Mouse (Mus musculus): ENCODE measurements around the gene Men1. TPM values are rescaled to one million over a fixed set of nuclear protein-coding genes. Genes with fewer than 3 reads are reported as not detected.

Gene Men1
- polyA plus RNA-seq, 1 experiment: 38.5 TPM

GRCm38 (mm10) chr19:6385419-6385818, 50.6 kb downstream of the Men1 start:
- 80% methylated on average over 5 of the region's 5 CpGs for WGBS
- Histone ChIP-seq H3K27ac (ENCODE audit: insufficient read depth, low read depth, low read length) (no peak overlapping the region), H3K36me3 (ENCODE audit: control insufficient read depth, insufficient read depth, low read length) (no peaks in the 10 kb centered on the region), H3K27me3 (ENCODE audit: control insufficient read depth, insufficient read depth, low read length) (no peaks in the 10 kb centered on the region), H3K4me3 (ENCODE audit: low read depth, low read length) (no peak overlapping the region), H3K4me1 (ENCODE audit: control insufficient read depth, insufficient read depth, insufficient read length, low read length) (peaks cover 9% of the 10 kb centered on the region)
- TF ChIP-seq CTCF (IDR thresholded peaks at IDR 0.05; ENCODE audit: extremely low read depth, insufficient read length, insufficient replicate concordance, low read depth, low read length) (no peak), POLR2A (IDR thresholded peaks at IDR 0.05; ENCODE audit: low read depth, low read length) (no peak)

GRCm38 (mm10) chr19:6385821-6386220, 51.0 kb downstream of the Men1 start:
- H3K36me3 ChIP-seq (ENCODE audit: control insufficient read depth, insufficient read depth, low read length): no peaks in the 10 kb centered on the region
- no peaks in the 10 kb centered on the region for H3K27me3 ChIP-seq (ENCODE audit: control insufficient read depth, insufficient read depth, low read length)
- TF ChIP-seq POLR2A (IDR thresholded peaks at IDR 0.05; ENCODE audit: low read depth, low read length): no peak
- TF ChIP-seq CTCF (IDR thresholded peaks at IDR 0.05; ENCODE audit: extremely low read depth, insufficient read length, insufficient replicate concordance, low read depth, low read length): no peak
- 82% methylated on average over 7 of the region's 7 CpGs for WGBS
- no peak overlapping the region for H3K4me3 ChIP-seq (ENCODE audit: low read depth, low read length)
- H3K4me1 ChIP-seq (ENCODE audit: control insufficient read depth, insufficient read depth, insufficient read length, low read length): peaks cover 9% of the 10 kb centered on the region
- H3K27ac ChIP-seq (ENCODE audit: insufficient read depth, low read depth, low read length): no peak overlapping the region

GRCm38 (mm10) chr19:6386234-6386633, 51.5 kb downstream of the Men1 start:
- Histone ChIP-seq H3K27ac (ENCODE audit: insufficient read depth, low read depth, low read length) (no peak overlapping the region), H3K36me3 (ENCODE audit: control insufficient read depth, insufficient read depth, low read length) (no peaks in the 10 kb centered on the region), H3K27me3 (ENCODE audit: control insufficient read depth, insufficient read depth, low read length) (no peaks in the 10 kb centered on the region), H3K4me1 (ENCODE audit: control insufficient read depth, insufficient read depth, insufficient read length, low read length) (peaks cover 9% of the 10 kb centered on the region), H3K4me3 (ENCODE audit: low read depth, low read length) (no peak overlapping the region)
- TF ChIP-seq POLR2A (IDR thresholded peaks at IDR 0.05; ENCODE audit: low read depth, low read length) (no peak), CTCF (IDR thresholded peaks at IDR 0.05; ENCODE audit: extremely low read depth, insufficient read length, insufficient replicate concordance, low read depth, low read length) (no peak)
- 85% methylated on average over 9 of the region's 9 CpGs for WGBS

- Histone ChIP-seq H3K4me3 (ENCODE audit: low read depth, low read length) (no peak overlapping the region), H3K27ac (ENCODE audit: insufficient read depth, low read depth, low read length) (no peak overlapping the region), H3K4me1 (ENCODE audit: control insufficient read depth, insufficient read depth, insufficient read length, low read length) (peaks cover 9% of the 10 kb centered on the region), H3K27me3 (ENCODE audit: control insufficient read depth, insufficient read depth, low read length) (no peaks in the 10 kb centered on the region), H3K36me3 (ENCODE audit: control insufficient read depth, insufficient read depth, low read length) (no peaks in the 10 kb centered on the region)
- TF ChIP-seq CTCF (IDR thresholded peaks at IDR 0.05; ENCODE audit: extremely low read depth, insufficient read length, insufficient replicate concordance, low read depth, low read length): no peak
- TF ChIP-seq POLR2A (IDR thresholded peaks at IDR 0.05; ENCODE audit: low read depth, low read length): no peak
- WGBS: 80% methylated on average over 13 of the region's 13 CpGs
Observed at GRCm38 (mm10) chr19:6388006-6388405, 53.2 kb downstream of the Men1 start.

- Histone ChIP-seq H3K27ac (ENCODE audit: insufficient read depth, low read depth, low read length) (no peak overlapping the region), H3K4me3 (ENCODE audit: low read depth, low read length) (peak overlapping the region; percentile 52), H3K36me3 (ENCODE audit: control insufficient read depth, insufficient read depth, low read length) (no peaks in the 10 kb centered on the region), H3K27me3 (ENCODE audit: control insufficient read depth, insufficient read depth, low read length) (no peaks in the 10 kb centered on the region), H3K4me1 (ENCODE audit: control insufficient read depth, insufficient read depth, insufficient read length, low read length) (peaks cover 9% of the 10 kb centered on the region)
- 19% methylated on average over 16 of the region's 16 CpGs for WGBS
- TF ChIP-seq CTCF (IDR thresholded peaks at IDR 0.05; ENCODE audit: extremely low read depth, insufficient read length, insufficient replicate concordance, low read depth, low read length) (no peak), POLR2A (IDR thresholded peaks at IDR 0.05; ENCODE audit: low read depth, low read length) (no peak)
Observed at GRCm38 (mm10) chr19:6389803-6390202, 55.0 kb downstream of the Men1 start.

GRCm38 (mm10) chr19:6390251-6390650, 55.5 kb downstream of the Men1 start:
- TF ChIP-seq CTCF (IDR thresholded peaks at IDR 0.05; ENCODE audit: extremely low read depth, insufficient read length, insufficient replicate concordance, low read depth, low read length): no peak
- no peak; the same call in 1 of the 2 replicates for TF ChIP-seq POLR2A (IDR thresholded peaks at IDR 0.05; ENCODE audit: low read depth, low read length)
- peaks cover 9% of the 10 kb centered on the region for H3K4me1 ChIP-seq (ENCODE audit: control insufficient read depth, insufficient read depth, insufficient read length, low read length)
- whole genome bisulfite sequencing: 55% methylated on average over 6 of the region's 6 CpGs
- H3K27me3 ChIP-seq (ENCODE audit: control insufficient read depth, insufficient read depth, low read length): no peaks in the 10 kb centered on the region
- no peak overlapping the region for H3K4me3 ChIP-seq (ENCODE audit: low read depth, low read length)
- H3K36me3 ChIP-seq (ENCODE audit: control insufficient read depth, insufficient read depth, low read length): no peaks in the 10 kb centered on the region
- H3K27ac ChIP-seq (ENCODE audit: insufficient read depth, low read depth, low read length): no peak overlapping the region

Other genes starting within 250 kb of the Men1 start
- gene Cdca5, start 250.0 kb upstream of the Men1 start, polyA plus RNA-seq (2012; rRNA removed): 1.6 and 2.6 TPM in 2 replicates
- not detected in 2 replicates for gene AC131692.1, start 240.6 kb upstream of the Men1 start, polyA plus RNA-seq (2012; rRNA removed)
- 46.7 and 1,874 TPM in 2 replicates for gene Naaladl1, start 229.2 kb upstream of the Men1 start, polyA plus RNA-seq (2012; rRNA removed)
- 35.7 and 46.4 TPM in 2 replicates for gene Sac3d1, start 216.3 kb upstream of the Men1 start, polyA plus RNA-seq (2012; rRNA removed)
- 19.8 and 41.8 TPM in 2 replicates for gene Snx15, start 206.7 kb upstream of the Men1 start, polyA plus RNA-seq (2012; rRNA removed)
- 67.6 and 146 TPM in 2 replicates for gene Batf2, start 194.0 kb upstream of the Men1 start, polyA plus RNA-seq (2012; rRNA removed)
- 62.7 and 98.9 TPM in 2 replicates for gene Arl2, start 193.4 kb upstream of the Men1 start, polyA plus RNA-seq (2012; rRNA removed)
- 0.17 and 1.7 TPM in 2 replicates for gene Majin, start 150.6 kb upstream of the Men1 start, polyA plus RNA-seq (2012; rRNA removed)
- gene Gpha2, start 108.6 kb upstream of the Men1 start, polyA plus RNA-seq (2012; rRNA removed): 0.74 TPM in 1 of 2 replicates, not detected in the other
- 64.2 and 112 TPM in 2 replicates for gene Ppp2r5b, start 99.1 kb upstream of the Men1 start, polyA plus RNA-seq (2012; rRNA removed)
- 37.0 and 68.8 TPM in 2 replicates for gene Atg2a, start 93.3 kb upstream of the Men1 start, polyA plus RNA-seq (2012; rRNA removed)
- gene Ehd1, start 58.3 kb upstream of the Men1 start, polyA plus RNA-seq (2012; rRNA removed): 315 and 714 TPM in 2 replicates
- gene Cdc42bpg, start 28.5 kb upstream of the Men1 start, polyA plus RNA-seq (2012; rRNA removed): 26.0 and 53.2 TPM in 2 replicates
- 41.0 and 77.3 TPM in 2 replicates for gene Map4k2, start 6.2 kb downstream of the Men1 start, polyA plus RNA-seq (2012; rRNA removed)
- gene Sf1, start 28.7 kb downstream of the Men1 start, polyA plus RNA-seq (2012; rRNA removed): 99.0 and 171 TPM in 2 replicates
- 3.2 and 5.0 TPM in 2 replicates for gene Pygm, start 49.4 kb downstream of the Men1 start, polyA plus RNA-seq (2012; rRNA removed)
- 38.3 and 40.9 TPM in 2 replicates for gene Rasgrp2, start 64.4 kb downstream of the Men1 start, polyA plus RNA-seq (2012; rRNA removed)
- 2.0 and 2.9 TPM in 2 replicates for gene Nrxn2, start 83.8 kb downstream of the Men1 start, polyA plus RNA-seq (2012; rRNA removed)
- not detected in 2 replicates for gene Slc22a12, start 208.1 kb downstream of the Men1 start, polyA plus RNA-seq (2012; rRNA removed)